In the genomic region with DNA sequence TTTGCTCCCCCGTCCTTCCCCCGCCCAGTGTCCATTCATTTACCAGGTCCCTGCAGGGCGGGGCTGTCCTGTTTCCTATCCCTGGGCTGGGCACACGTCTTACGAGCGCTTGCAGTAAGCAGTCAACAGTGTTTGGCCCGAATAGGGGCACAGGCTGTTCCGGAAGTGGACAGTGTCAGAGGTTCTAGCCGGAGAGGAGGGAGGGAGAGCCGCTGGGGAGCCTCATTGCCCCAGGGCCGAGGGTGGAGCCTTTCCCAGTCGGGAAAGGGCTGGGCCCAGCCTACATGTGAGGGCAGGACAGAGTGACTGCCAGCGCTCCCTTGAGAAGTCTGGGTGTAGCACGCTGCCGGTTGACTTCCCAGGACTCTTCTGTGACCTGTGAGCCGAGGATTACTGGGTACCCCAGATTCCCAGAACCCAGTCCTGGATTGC, we compare ENCODE assay signal across 8 mouse cellular contexts. TPM values are rescaled to one million over a fixed set of nuclear protein-coding genes. Genes with fewer than 3 reads are reported as not detected.
DNase-seq lines count a peak whose midpoint lies in the region; ATAC-seq and TF ChIP-seq lines count a peak whose summit lies in the region.

A gene (plus strand): TSS at position 329 of the 432 bp plus-strand sequence.

- no peaks in the 10 kb centered on the region for H3K9me3 ChIP-seq in ES-Bruce4 (replicated peaks; ENCODE audit: control insufficient read depth, insufficient read depth, low read length, poor library complexity, severe bottlenecking)
- no peaks in the 10 kb centered on the region for H3K9me3 ChIP-seq in forebrain, embryonic 11.5 days (ENCODE audit: control insufficient read depth, low read length)
- H3K9me3 ChIP-seq in limb, embryonic 11.5 days (ENCODE audit: control insufficient read depth, low read length) = no peaks in the 10 kb centered on the region
- H3K9me3 ChIP-seq in midbrain, embryonic 11.5 days (ENCODE audit: control insufficient read depth, low read length) = no peaks in the 10 kb centered on the region

- 0 out of 2 replicates have a peak, but pooled peaks have one; percentile 11 for ATAC-seq in forebrain, embryonic 11.5 days (replicated peaks; ENCODE audit: low FRiP score)
- ATAC-seq in limb, embryonic 11.5 days (ENCODE audit: insufficient number of reproducible peaks, low FRiP score, low TSS enrichment, low read depth) = 0 out of 2 replicates have a peak, but pooled peaks have one; percentile 7
- peak; percentile 22; the same call in 1 of the 2 replicates for ATAC-seq in midbrain, embryonic 11.5 days (ENCODE audit: low FRiP score)

- H3K4me3 ChIP-seq in ES-Bruce4 (ENCODE audit: low read depth, low read length) = peak within 1 kb of the TSS; percentile 97
- peak within 1 kb of the TSS; percentile 48 for H3K4me3 ChIP-seq in forebrain, embryonic 11.5 days (ENCODE audit: low read depth, low read length)
- peak within 1 kb of the TSS; percentile 54 for H3K4me3 ChIP-seq in limb, embryonic 11.5 days (ENCODE audit: low read depth, low read length)
- H3K4me3 ChIP-seq in midbrain, embryonic 11.5 days (ENCODE audit: low read depth, low read length) = peak within 1 kb of the TSS; percentile 47

- peak; percentile 66; the same call in 1 of the 2 replicates for TF ChIP-seq EP300 in ES-Bruce4 (IDR thresholded peaks at IDR 0.05; ENCODE audit: insufficient read depth, low read depth, low read length)

- TF ChIP-seq CTCF in ES-Bruce4 (IDR thresholded peaks at IDR 0.05; ENCODE audit: low read depth, low read length) = no peak

- no peaks in the 10 kb centered on the region for H3K36me3 ChIP-seq in ES-Bruce4 (ENCODE audit: control insufficient read depth, insufficient read depth, low read length, poor library complexity, severe bottlenecking)
- H3K36me3 ChIP-seq in forebrain, embryonic 11.5 days (ENCODE audit: control insufficient read depth, insufficient read depth, low read length) = no peaks in the 10 kb centered on the region
- no peaks in the 10 kb centered on the region for H3K36me3 ChIP-seq in limb, embryonic 11.5 days (ENCODE audit: control insufficient read depth, insufficient read depth, low read length)
- no peaks in the 10 kb centered on the region for H3K36me3 ChIP-seq in midbrain, embryonic 11.5 days (ENCODE audit: control insufficient read depth, insufficient read depth, low read length)

- no peaks in the 10 kb centered on the region for H3K27me3 ChIP-seq in ES-Bruce4 (ENCODE audit: control insufficient read depth, insufficient read depth, low read length, poor library complexity, severe bottlenecking)
- H3K27me3 ChIP-seq in forebrain, embryonic 11.5 days (ENCODE audit: control insufficient read depth, insufficient read depth, low read length) = peaks cover 28% of the 10 kb centered on the region
- peaks cover 13% of the 10 kb centered on the region; the same call in 1 of the 2 replicates for H3K27me3 ChIP-seq in limb, embryonic 11.5 days (ENCODE audit: control insufficient read depth, insufficient read depth, low read length)
- H3K27me3 ChIP-seq in midbrain, embryonic 11.5 days (ENCODE audit: control insufficient read depth, insufficient read depth, low read length) = peaks cover 25% of the 10 kb centered on the region

- peak within 1 kb of the TSS; percentile 48; the same call in 1 of the 2 replicates for H3K27ac ChIP-seq in ES-Bruce4 (ENCODE audit: insufficient read depth, low read length)
- H3K27ac ChIP-seq in forebrain, embryonic 11.5 days (ENCODE audit: low read depth, low read length) = no peak within 1 kb of the TSS
- peak within 1 kb of the TSS; percentile 45; the same call in 1 of the 2 replicates for H3K27ac ChIP-seq in limb, embryonic 11.5 days (replicated peaks; ENCODE audit: low read depth, low read length)
- H3K27ac ChIP-seq in midbrain, embryonic 11.5 days (ENCODE audit: low read depth, low read length) = no peak within 1 kb of the TSS

- H3K9ac ChIP-seq in ES-Bruce4 (ENCODE audit: low read depth, poor library complexity, severe bottlenecking) = peak within 1 kb of the TSS; percentile 76
- peak within 1 kb of the TSS; percentile 55; the same call in 1 of the 2 replicates for H3K9ac ChIP-seq in forebrain, embryonic 11.5 days (ENCODE audit: low read length)
- H3K9ac ChIP-seq in limb, embryonic 11.5 days (ENCODE audit: low read length) = peak within 1 kb of the TSS; percentile 55
- peak within 1 kb of the TSS; percentile 62 for H3K9ac ChIP-seq in midbrain, embryonic 11.5 days (ENCODE audit: low read length)

- no peak for TF ChIP-seq POLR2A in ES-Bruce4 (IDR thresholded peaks at IDR 0.05; ENCODE audit: insufficient read depth, low read length)

- 3% methylated on average over 16 of the region's 16 CpGs for WGBS in forebrain, embryonic 11.5 days
- WGBS in limb, embryonic 11.5 days = 3% methylated on average over 16 of the region's 16 CpGs
- 4% methylated on average over 16 of the region's 16 CpGs for WGBS in midbrain, embryonic 11.5 days

- H3K4me2 ChIP-seq in forebrain, embryonic 11.5 days (ENCODE audit: low read depth, low read length, severe bottlenecking) = peak within 1 kb of the TSS; percentile 86
- peak within 1 kb of the TSS; percentile 95 for H3K4me2 ChIP-seq in limb, embryonic 11.5 days (ENCODE audit: low read depth, severe bottlenecking)
- peak within 1 kb of the TSS; percentile 81 for H3K4me2 ChIP-seq in midbrain, embryonic 11.5 days

- intact Hi-C loops in heart, postnatal 25 days (cut with DNase I) = no loop called here
- intact Hi-C loops in left cerebral cortex, postnatal 25 days (cut with DNase I) = loop anchor here (2.0 kb wide), 1 partner anchor 36 kb away; a partner anchor contains a TSS

- H3K4me1 ChIP-seq in ES-Bruce4 (ENCODE audit: control insufficient read depth, insufficient read depth, low read length) = no peaks in the 10 kb centered on the region
- peaks cover 6% of the 10 kb centered on the region; the same call in 1 of the 2 replicates for H3K4me1 ChIP-seq in forebrain, embryonic 11.5 days (replicated peaks; ENCODE audit: control insufficient read depth, insufficient read depth, low read length)
- H3K4me1 ChIP-seq in limb, embryonic 11.5 days (ENCODE audit: control insufficient read depth, insufficient read depth, low read length) = peaks cover 9% of the 10 kb centered on the region
- H3K4me1 ChIP-seq in midbrain, embryonic 11.5 days (ENCODE audit: control insufficient read depth, insufficient read depth, low read length) = peaks cover 7% of the 10 kb centered on the region

- peak; percentile 88 for DNase-seq in adrenal gland, adult 8-10 months
- DNase-seq in forebrain, embryonic 11.5 days (ENCODE audit: low spot score) = peak; percentile 66
- peak; percentile 96 for DNase-seq in heart, postnatal 25 days (ENCODE audit: low spot score)
- DNase-seq in limb, embryonic 11.5 days (ENCODE audit: low spot score) = peak; percentile 52
- no peak for DNase-seq in midbrain, embryonic 11.5 days (ENCODE audit: low spot score, missing footprints)
- peak; percentile 77 for DNase-seq in testis, postnatal 10 days (ENCODE audit: low spot score)
- DNase-seq in left cerebral cortex, postnatal 25 days (ENCODE audit: low spot score in 2 of 2) = no peak

RNA-seq across cellular contexts. Expression of the gene that starts here (rescaled TPM):
- polyA plus RNA-seq in ES-Bruce4 (2011; ENCODE audit: insufficient read depth, insufficient read length, low read depth, missing spikeins) = 3.8 TPM in 2 replicates
- 10 to 100 TPM; 17.3 to 27.7 (median 19.2) TPM for total RNA-seq in adrenal gland, adult 8-10 months (2022)
- polyA plus RNA-seq in forebrain, embryonic 11.5 days (2014; fragmentation: Nextera tagmentation; extraction: Ambion mirVana) = 1.2 and 3.0 TPM in 2 replicates
- 10 to 100 TPM; 10.8 to 20.1 TPM for total RNA-seq in heart, postnatal 25 days (2021)
- polyA plus RNA-seq in limb, embryonic 11.5 days (2014; fragmentation: Nextera tagmentation; extraction: Ambion mirVana) = 0.98 and 1.7 TPM in 2 replicates
- 1.3 and 2.0 TPM in 2 replicates for polyA plus RNA-seq in midbrain, embryonic 11.5 days (2014; fragmentation: Nextera tagmentation; extraction: Ambion mirVana)
- 1 to 10 TPM; 4.7 to 5.3 TPM for total RNA-seq in left cerebral cortex, postnatal 25 days (2021)

Comparison
In these comparisons a context has a peak if more than half of its experiments do, and no peak if none do; other contexts are left out.
1. H3K27ac ChIP-seq: peak in ES-Bruce4 (single experiment) and limb, embryonic 11.5 days (single experiment); none in forebrain, embryonic 11.5 days (single experiment) and midbrain, embryonic 11.5 days (single experiment).
2. H3K4me3 ChIP-seq: peak in every context shown above with its lines; median percentile 97 in ES-Bruce4; 54 in limb, embryonic 11.5 days; 48 in forebrain, embryonic 11.5 days; 47 in midbrain, embryonic 11.5 days.
3. DNase-seq: peak in adrenal gland, adult 8-10 months (single experiment), forebrain, embryonic 11.5 days (single experiment), heart, postnatal 25 days (single experiment), limb, embryonic 11.5 days (single experiment) and testis, postnatal 10 days (single experiment); none in midbrain, embryonic 11.5 days (single experiment) and left cerebral cortex, postnatal 25 days (0 of 2).
4. Peak in every context shown above with its lines, with median percentiles within 50 percentile points of each other: H3K9ac ChIP-seq, ATAC-seq and H3K4me2 ChIP-seq.